Mouse (Mus musculus) kidney, adult 11 months (tissue): ENCODE measurements around the gene Fgf9.
A peak's percentile ranks its signal among the peaks of the same experiment; 100 is the strongest.

Source experiments
- DNase-seq: peaks from one replicate; pipeline ENCODE4 v3.0.0; 2022

Fgf9 gene

DNA sequence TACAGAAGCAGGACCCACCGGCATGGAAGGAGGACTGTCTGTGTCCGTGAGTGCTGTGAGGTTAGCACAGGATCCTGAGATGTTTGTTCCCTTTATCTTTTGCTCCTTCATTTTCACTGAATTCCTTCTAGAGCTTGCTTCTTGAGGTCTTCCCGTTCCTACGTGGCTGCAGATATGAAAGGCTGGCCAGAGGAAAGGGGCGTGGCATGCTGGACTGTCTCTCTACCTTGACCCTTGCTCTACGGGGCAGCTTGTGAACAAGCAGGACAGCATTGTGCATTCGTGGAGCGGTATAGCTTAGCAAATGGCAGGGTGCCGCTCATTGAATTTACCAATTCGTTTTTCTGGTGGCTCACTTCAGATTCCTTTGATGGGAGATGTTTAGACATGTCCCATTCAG is 21.0 kb downstream of the Fgf9 start:
- peak; percentile 58 for DNase-seq

DNA sequence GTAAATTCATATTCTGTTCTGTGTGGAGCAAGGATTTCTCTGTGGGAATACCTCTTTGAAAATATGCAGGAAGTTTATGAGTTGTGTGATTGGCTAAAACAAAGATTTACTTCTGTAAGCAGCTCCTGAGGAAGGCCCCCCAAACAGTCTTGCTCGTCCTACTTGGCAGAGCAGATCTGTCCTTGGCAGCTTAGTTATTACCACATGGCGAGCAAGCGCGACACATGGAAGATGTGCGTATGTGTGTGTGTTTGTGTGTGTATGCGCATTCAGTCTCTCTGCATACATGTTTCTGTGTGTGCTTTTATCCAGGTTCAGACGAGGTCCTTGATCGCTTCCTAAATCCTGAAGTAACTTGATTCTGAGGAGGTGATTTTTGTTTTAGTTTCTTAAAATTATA is 29.3 kb downstream of the Fgf9 start:
- no peak for DNase-seq

GRCm38 (mm10) chr14:58101298-58101697 is 31.0 kb downstream of the Fgf9 start:
- DNase-seq: no peak

DNA sequence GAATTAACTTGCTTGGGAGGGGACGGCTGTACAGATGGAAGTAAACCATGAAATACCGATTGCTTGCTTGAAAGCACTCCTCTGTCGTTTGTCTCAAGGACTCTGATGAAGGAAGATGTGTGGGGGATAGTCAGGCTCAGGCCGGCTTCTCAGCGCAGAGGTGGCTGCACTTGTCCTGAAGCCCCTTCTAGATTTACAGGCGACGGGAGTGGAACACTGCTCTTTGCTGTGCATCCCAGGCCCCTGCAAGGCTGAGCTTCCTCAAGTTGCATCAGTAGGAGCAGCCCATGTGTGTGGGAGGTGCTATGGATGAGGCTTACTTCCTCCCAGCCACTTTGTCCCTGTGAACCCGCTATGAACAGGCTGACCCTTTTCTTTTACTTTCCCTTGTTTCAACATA is 33.9 kb downstream of the Fgf9 start:
- DNase-seq: no peak

- DNase-seq: no peak
Observed at GRCm38 (mm10) chr14:58105596-58105995, 35.2 kb downstream of the Fgf9 start.

- DNase-seq: no peak
Observed at GRCm38 (mm10) chr14:58109601-58110000, 39.3 kb downstream of the Fgf9 start.

GRCm38 (mm10) chr14:58111562-58111961 is 41.2 kb downstream of the Fgf9 start:
- DNase-seq: no peak

DNA sequence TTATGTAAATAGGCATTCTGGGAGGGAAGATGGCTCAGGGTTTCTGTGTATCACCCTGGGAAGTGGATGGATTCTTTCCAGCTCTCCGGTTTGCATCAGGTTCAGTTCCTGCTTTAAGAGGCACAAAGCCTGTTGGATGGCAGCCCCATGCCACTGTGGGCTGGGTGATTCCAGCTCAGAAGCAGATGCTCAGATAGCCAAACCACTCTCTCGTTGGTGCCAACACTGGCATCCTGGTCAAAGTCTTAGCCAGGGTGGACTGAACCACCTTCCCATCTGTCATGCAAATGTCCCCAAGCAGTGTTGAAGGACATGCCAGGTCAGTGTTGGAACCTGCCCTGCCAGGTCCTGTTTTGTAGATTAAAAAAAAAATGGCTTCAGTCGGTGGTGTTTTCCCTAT is 42.0 kb downstream of the Fgf9 start:
- peak; percentile 19 for DNase-seq

GRCm38 (mm10) chr14:58113180-58113579 is 42.8 kb downstream of the Fgf9 start:
- DNase-seq: peak; percentile 44

GRCm38 (mm10) chr14:58114146-58114545 is 43.8 kb downstream of the Fgf9 start:
- no peak for DNase-seq

DNA sequence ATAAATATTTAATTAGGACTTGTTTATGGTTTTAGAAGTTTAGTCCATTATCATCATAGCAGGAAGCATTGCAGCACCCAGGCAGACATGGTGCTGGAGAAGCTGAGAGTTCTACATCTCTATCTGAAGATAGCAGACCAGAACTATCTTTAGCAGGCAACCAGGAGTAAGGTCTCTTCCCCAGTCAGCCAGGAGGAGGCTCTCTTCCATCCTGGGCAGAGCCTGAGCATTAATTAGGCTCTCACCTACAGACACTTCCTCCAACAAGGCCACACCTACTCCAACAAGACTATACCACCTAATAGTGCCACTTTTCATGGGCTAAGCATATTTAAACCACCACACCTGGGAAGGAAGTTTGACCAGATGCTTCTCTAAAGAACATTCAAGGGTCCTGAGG is 54.3 kb downstream of the Fgf9 start:
- DNase-seq: no peak

DNA sequence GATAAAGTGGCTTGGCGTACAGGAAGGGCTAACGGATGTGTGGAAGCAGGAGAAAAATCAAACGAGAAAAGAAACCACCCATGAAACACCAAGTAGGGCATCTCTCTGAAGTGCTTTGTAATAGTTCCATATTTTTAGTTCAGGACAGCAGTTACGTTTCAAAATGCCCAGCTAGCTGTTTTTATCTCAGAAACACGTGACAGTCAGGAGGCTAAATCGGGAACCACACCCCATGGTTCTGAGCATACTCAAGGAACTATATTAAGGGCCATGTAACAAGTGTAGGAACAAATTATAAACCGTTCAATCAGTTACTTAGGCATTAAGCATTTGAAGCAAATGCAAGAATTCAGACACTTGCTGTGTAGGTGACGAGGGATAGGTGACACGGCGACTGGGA is 56.2 kb downstream of the Fgf9 start:
- DNase-seq: no peak

DNA sequence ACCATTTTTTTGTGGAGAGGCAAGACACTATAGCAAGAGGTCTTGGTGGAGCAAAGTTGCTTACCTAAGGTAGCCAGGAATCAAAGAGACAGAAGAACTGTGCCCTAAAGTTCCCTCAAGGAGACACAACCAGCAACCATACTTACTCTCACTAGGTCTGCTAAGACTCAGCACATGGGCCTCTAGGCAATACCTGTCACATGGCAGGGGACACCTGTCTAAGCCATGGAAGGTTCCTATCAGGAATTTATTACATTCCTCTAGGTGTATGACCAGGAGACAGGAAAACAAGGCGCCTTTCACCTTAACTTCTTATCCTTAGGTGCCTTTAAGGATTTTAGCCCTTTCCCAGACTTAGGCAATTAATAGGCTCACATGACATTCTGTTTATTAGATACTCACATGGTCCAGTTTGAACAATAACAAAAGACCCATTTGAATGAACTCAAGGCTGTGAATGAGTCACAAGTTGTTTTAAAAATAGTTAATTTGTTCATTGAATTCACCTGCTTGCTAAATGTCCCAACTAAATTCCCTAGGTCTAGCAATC is 69.2 kb downstream of the Fgf9 start:
- peak; percentile 57 for DNase-seq

GRCm38 (mm10) chr14:58149637-58150470 is 79.5 kb downstream of the Fgf9 start:
- DNase-seq: peak; percentile 83

GRCm38 (mm10) chr14:58150471-58150855 is 80.1 kb downstream of the Fgf9 start:
- DNase-seq: no peak

- no peak for DNase-seq
Observed at GRCm38 (mm10) chr14:58152110-58152509, 81.8 kb downstream of the Fgf9 start.

GRCm38 (mm10) chr14:58153470-58154416 is 83.4 kb downstream of the Fgf9 start:
- DNase-seq: peak; percentile 59

DNA sequence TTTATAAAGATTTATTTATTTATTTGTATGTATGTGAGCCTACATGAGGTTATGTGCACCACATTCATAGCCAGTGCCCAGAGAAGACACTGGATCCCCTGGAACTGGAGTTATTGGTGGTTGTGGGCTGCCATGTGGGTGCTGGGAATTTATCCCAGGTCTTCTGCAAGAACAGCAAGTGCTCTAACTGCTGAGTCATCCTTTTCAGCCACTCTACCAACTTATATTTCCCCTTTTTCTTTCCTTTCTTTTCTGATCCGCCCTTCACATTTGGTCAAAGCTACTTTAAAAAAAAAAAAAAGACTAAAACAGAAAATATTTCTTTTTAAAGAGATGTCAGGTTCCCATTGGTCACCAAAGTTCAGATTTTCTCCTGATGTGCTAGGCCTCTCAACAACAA is 90.3 kb downstream of the Fgf9 start:
- no peak for DNase-seq
